Mouse (Mus musculus) kidney, embryonic 15.5 days (tissue): ENCODE data around the gene Axin2. TPM values are rescaled to one million over a fixed set of nuclear protein-coding genes. Genes with fewer than 3 reads are reported as not detected.

Source experiments
- ATAC-seq: fragments of 200-750 bp; cut with Nextera tagmentation; replicated peaks from 2 replicates; pipeline ENCODE4 v1.8.0; 2017; ENCODE audit warnings: moderate TSS enrichment; ENCODE audit not compliant: low FRiP score
- H3K27ac ChIP-seq: fragments of 300-500 bp; sonication (generic); 2 replicates; pipeline ENCODE4 v1.5.1; 2015; ENCODE audit warnings: mild to moderate bottlenecking, inconsistent platforms
- H3K27me3 ChIP-seq: fragments of 300-500 bp; sonication (generic); 2 replicates; pipeline ENCODE4 v1.6.1; 2015; ENCODE audit warnings: inconsistent platforms
- H3K36me3 ChIP-seq: fragments of 300-500 bp; sonication (generic); 2 replicates; pipeline ENCODE4 v1.6.1; 2015; ENCODE audit warnings: inconsistent platforms
- H3K4me1 ChIP-seq: fragments of 300-500 bp; sonication (generic); 2 replicates; pipeline ENCODE4 v1.6.1; 2015; ENCODE audit warnings: inconsistent platforms
- H3K4me2 ChIP-seq: fragments of 300-500 bp; sonication (generic); 2 replicates; pipeline ENCODE4 v1.6.1; 2015; ENCODE audit warnings: moderate library complexity, mild to moderate bottlenecking, inconsistent platforms
- H3K4me3 ChIP-seq: fragments of 300-500 bp; sonication (generic); replicated peaks from 2 replicates; pipeline ENCODE4 v1.5.1; 2015; ENCODE audit warnings: mild to moderate bottlenecking, inconsistent platforms
- H3K9ac ChIP-seq: fragments of 300-500 bp; sonication (generic); 2 replicates; pipeline ENCODE4 v1.6.1; 2015; ENCODE audit warnings: mild to moderate bottlenecking, inconsistent platforms
- H3K9me3 ChIP-seq: fragments of 300-500 bp; sonication (generic); replicated peaks from 2 replicates; pipeline ENCODE4 v1.6.1; 2016; ENCODE audit warnings: inconsistent platforms
- WGBS: fragments of 180-500 bp; shearing (Covaris S2); methylation state at CpG from one replicate; pipeline ENCODE4 v1.1.7; 2015; ENCODE audit warnings: mixed read lengths; 5-methylcytosine and 5-hydroxymethylcytosine counted together
- polyA plus RNA-seq: library from polyadenylated mRNA; unstranded; fragments of >200 nt; fragmentation: Nextera tagmentation; extraction: Ambion mirVana; gene quantifications from 2 replicates; pipeline ENCODE4 v1.2.1, GENCODE M21; 2015

The Axin2 gene
- polyA plus RNA-seq, 1 experiment from 2014 or later = 7.0 TPM

DNA sequence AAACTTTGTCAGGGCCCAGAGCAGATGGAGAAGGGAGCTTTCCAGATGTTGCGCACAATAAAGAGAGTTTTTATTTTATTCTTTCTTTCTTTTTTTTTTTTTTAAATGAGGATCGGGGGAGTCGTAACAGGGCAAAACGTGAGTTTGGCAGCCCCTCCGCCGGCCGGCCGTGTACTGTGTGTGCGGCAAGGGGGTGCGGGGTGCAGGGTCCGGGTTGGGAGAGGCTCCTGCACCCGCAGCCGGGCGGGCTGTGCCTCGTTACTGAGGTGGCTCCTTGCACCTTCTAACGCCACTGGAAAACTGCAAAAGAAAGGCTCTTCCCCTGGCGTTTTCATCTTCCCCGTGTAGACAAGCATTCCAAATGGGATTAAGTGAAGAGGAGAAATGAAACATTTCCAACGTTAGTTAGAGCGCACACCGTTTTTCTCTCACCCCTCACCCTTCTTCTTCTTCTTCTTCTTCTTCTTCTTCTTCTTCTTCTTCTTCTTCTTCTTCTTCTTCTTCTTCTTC lies 28.2 kb upstream of the Axin2 start:
- H3K27ac ChIP-seq = peak overlapping the region; percentile 85
- peak overlapping the region; percentile 64 for H3K4me2 ChIP-seq
- H3K36me3 ChIP-seq = no peaks in the 10 kb centered on the region
- no peak for ATAC-seq
- 4% methylated on average over 21 of the region's 21 CpGs for WGBS
- H3K9me3 ChIP-seq = no peaks in the 10 kb centered on the region
- peak overlapping the region; percentile 35 for H3K4me3 ChIP-seq
- peaks cover 5% of the 10 kb centered on the region; the same call in 1 of the 2 replicates for H3K27me3 ChIP-seq
- peaks cover 49% of the 10 kb centered on the region for H3K4me1 ChIP-seq
- H3K9ac ChIP-seq = peak overlapping the region; percentile 35

DNA sequence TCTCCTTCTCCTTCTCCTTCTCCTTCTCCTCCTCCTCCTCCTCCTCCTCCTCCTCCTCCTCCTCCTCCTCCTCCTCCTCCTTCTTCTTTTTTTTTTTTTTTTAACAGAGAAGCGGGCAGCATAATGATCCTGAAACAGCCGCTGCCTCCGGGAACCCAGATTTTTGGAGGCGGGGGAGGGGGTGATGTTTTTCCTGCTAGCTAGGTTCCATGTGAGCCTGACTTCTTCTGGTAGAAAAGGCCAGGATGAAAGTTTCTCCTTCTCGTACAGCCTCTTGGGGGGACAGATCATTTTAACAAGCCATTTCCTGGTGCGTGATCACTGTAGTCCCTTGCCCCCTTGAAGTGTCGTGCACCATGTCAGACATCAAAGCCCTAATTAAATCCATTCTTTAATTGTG lies 27.7 kb upstream of the Axin2 start:
- H3K9me3 ChIP-seq = no peaks in the 10 kb centered on the region
- H3K27ac ChIP-seq = no peak overlapping the region

GRCm38 (mm10) chr11:108893232-108893790 lies 26.8 kb upstream of the Axin2 start:
- Histone ChIP-seq H3K4me3 (no peak overlapping the region), H3K27ac (no peak overlapping the region), H3K9ac (no peak overlapping the region), H3K4me2 (no peak overlapping the region), H3K27me3 (peaks cover 5% of the 10 kb centered on the region; the same call in 1 of the 2 replicates), H3K9me3 (no peaks in the 10 kb centered on the region), H3K36me3 (no peaks in the 10 kb centered on the region), H3K4me1 (peaks cover 49% of the 10 kb centered on the region)
- WGBS = 54% methylated on average over 12 of the region's 12 CpGs
- no peak for ATAC-seq

More for the DNA sequence above, 27.7 kb upstream of the Axin2 start:
- H3K4me2 ChIP-seq = peak overlapping the region; percentile 41; the same call in 1 of the 2 replicates
- 0 out of 2 replicates have a peak overlapping the region, but pooled peaks have one; percentile 7 for H3K4me3 ChIP-seq
- 10% methylated on average over 6 of the region's 7 CpGs for WGBS
- peaks cover 49% of the 10 kb centered on the region for H3K4me1 ChIP-seq
- H3K36me3 ChIP-seq = no peaks in the 10 kb centered on the region
- H3K27me3 ChIP-seq = peaks cover 5% of the 10 kb centered on the region; the same call in 1 of the 2 replicates
- ATAC-seq = no peak
- no peak overlapping the region for H3K9ac ChIP-seq

- Histone ChIP-seq H3K9me3 (no peaks in the 10 kb centered on the region), H3K9ac (no peak overlapping the region), H3K4me3 (no peak overlapping the region), H3K4me2 (no peak overlapping the region), H3K4me1 (peaks cover 47% of the 10 kb centered on the region), H3K36me3 (no peaks in the 10 kb centered on the region), H3K27ac (no peak overlapping the region), H3K27me3 (peaks cover 5% of the 10 kb centered on the region; the same call in 1 of the 2 replicates)
- 49% methylated on average over 10 of the region's 10 CpGs for WGBS
- no peak for ATAC-seq
Observed at GRCm38 (mm10) chr11:108893855-108894510, 26.2 kb upstream of the Axin2 start.

DNA sequence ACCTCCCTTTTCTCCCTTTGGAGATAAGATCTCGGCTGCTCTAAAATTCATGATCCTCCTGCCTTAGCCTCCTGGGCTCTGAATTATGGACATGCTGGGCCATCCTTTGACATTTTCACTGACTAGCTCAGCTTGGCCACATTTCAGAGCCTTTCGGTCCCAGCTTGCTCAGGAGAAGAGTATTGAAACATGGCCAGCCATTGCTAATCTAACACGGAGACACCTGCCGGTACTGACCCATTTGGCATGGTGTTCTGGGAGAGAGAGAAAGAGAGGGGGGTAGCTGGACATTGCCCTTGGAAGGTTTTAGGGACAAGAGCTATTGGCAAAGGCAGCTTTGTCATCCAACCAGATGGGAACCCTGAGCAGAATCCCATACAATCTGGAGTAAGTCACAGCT lies 23.1 kb upstream of the Axin2 start:
- WGBS = 69% methylated on average over 4 of the region's 4 CpGs
- H3K4me3 ChIP-seq = no peak overlapping the region
- H3K27ac ChIP-seq = no peak overlapping the region
- H3K4me1 ChIP-seq = peaks cover 30% of the 10 kb centered on the region
- H3K27me3 ChIP-seq = peaks cover 5% of the 10 kb centered on the region; the same call in 1 of the 2 replicates
- no peak for ATAC-seq
- H3K36me3 ChIP-seq = no peaks in the 10 kb centered on the region
- no peak overlapping the region for H3K4me2 ChIP-seq
- H3K9me3 ChIP-seq = no peaks in the 10 kb centered on the region
- no peak overlapping the region for H3K9ac ChIP-seq

- WGBS = 74% methylated on average over 9 of the region's 9 CpGs
- Histone ChIP-seq H3K27me3 (peaks cover 5% of the 10 kb centered on the region; the same call in 1 of the 2 replicates), H3K36me3 (no peaks in the 10 kb centered on the region), H3K4me3 (no peak overlapping the region), H3K27ac (no peak overlapping the region), H3K9ac (no peak overlapping the region), H3K4me2 (no peak overlapping the region), H3K9me3 (no peaks in the 10 kb centered on the region), H3K4me1 (peaks cover 23% of the 10 kb centered on the region)
- ATAC-seq = no peak
Observed at GRCm38 (mm10) chr11:108898063-108898462, 22.1 kb upstream of the Axin2 start.

DNA sequence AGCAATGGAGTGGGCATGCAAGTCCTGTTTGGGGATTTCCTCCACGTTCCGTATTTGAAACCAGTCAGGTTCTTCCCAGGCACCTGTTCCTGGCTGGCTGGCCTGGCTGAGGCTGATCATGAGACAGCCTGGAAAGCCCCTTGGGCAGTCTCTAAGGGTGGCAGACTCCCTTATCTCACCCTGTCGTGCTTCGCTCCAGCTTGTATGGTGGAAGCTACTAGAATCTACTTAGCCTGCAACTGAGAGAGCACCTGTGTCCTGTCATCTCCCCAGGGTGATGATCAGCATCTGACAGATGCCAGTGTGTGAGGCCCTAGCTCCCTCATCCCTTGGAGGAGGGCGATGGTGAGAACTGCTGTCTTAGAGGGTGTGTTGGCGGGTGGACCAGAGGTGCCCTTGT lies 21.7 kb upstream of the Axin2 start:
- Histone ChIP-seq H3K9ac (no peak overlapping the region), H3K9me3 (no peaks in the 10 kb centered on the region), H3K4me2 (no peak overlapping the region), H3K4me3 (no peak overlapping the region), H3K27ac (no peak overlapping the region), H3K4me1 (peaks cover 19% of the 10 kb centered on the region), H3K36me3 (no peaks in the 10 kb centered on the region), H3K27me3 (peaks cover 1% of the 10 kb centered on the region; the same call in 1 of the 2 replicates)
- WGBS = 91% methylated on average over 6 of the region's 6 CpGs
- ATAC-seq = no peak

DNA sequence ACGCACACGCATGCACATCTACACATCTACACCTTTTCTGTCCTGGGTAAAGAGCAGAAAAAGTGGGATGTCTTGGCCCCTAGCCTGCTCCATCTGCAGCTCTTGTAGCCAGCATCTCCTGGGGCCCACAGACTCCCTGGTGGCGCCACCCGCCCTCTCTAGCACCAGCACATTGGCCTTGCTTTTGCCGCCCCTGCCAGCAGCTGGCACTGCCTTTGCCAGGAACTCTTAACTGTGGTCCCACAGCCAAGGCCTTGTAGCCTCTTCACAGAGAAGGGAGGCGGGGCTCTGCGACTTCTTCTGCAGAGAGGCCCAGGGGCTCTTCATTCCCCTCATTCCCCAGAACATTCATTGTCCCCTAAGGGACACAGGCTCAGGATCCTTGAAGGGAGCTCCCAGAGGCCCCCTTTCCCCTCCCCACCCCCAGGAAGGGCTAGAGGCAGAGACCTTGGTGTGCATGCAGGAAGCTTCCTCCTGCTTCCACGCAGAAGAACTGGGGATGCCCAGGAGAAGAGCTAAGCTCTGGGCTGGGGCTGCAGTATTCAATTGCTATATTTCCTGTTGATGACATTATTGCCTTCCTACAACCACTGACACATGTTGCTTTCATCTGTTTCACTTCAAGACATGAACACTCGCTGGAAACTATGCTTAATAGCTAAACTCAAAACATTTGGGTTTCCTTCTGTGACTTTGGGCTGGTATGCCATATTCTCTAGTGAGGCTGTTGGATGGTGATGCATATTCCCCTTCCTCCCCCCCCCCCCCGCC lies 19.2 kb upstream of the Axin2 start:
- Histone ChIP-seq H3K4me3 (no peak overlapping the region), H3K4me2 (no peak overlapping the region), H3K9ac (no peak overlapping the region), H3K4me1 (peaks cover 11% of the 10 kb centered on the region; the same call in 1 of the 2 replicates), H3K36me3 (no peaks in the 10 kb centered on the region), H3K27ac (no peak overlapping the region), H3K9me3 (no peaks in the 10 kb centered on the region), H3K27me3 (no peaks in the 10 kb centered on the region)
- 79% methylated on average over 10 of the region's 10 CpGs for WGBS
- no peak for ATAC-seq

DNA sequence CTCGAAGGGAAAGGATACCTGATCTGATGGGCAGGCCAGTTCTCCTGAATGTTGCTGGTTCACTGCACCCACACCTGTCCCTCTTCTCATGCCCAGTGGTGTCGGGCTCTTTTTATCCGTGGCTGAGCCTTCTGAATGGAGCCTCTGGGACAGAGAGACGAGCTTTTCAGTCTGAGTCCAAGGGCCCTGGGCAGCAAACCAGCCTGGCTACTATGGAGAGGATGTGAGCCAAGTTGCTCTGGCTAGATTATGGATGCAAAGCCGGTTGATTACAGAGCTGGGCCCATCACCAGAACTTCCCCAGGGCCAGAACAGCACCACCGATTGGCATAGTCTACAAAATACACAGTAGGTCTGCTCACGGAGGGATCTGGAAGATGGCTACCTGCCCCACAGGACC lies 18.5 kb upstream of the Axin2 start:
- ATAC-seq = no peak
- no peaks in the 10 kb centered on the region for H3K9me3 ChIP-seq
- H3K27ac ChIP-seq = no peak overlapping the region
- no peak overlapping the region for H3K9ac ChIP-seq
- H3K4me2 ChIP-seq = no peak overlapping the region
- WGBS = 57% methylated on average over 7 of the region's 7 CpGs
- no peaks in the 10 kb centered on the region for H3K27me3 ChIP-seq
- H3K4me3 ChIP-seq = no peak overlapping the region
- H3K36me3 ChIP-seq = no peaks in the 10 kb centered on the region
- H3K4me1 ChIP-seq = peaks cover 11% of the 10 kb centered on the region; the same call in 1 of the 2 replicates

- Histone ChIP-seq H3K9ac (no peak overlapping the region), H3K4me1 (peaks cover 11% of the 10 kb centered on the region; the same call in 1 of the 2 replicates), H3K27ac (no peak overlapping the region), H3K4me2 (no peak overlapping the region), H3K27me3 (no peaks in the 10 kb centered on the region), H3K4me3 (no peak overlapping the region), H3K9me3 (no peaks in the 10 kb centered on the region), H3K36me3 (no peaks in the 10 kb centered on the region)
- 50% methylated on average over 4 of the region's 4 CpGs for WGBS
- ATAC-seq = 0 out of 2 replicates have a peak, but pooled peaks have one; percentile 55
Observed at GRCm38 (mm10) chr11:108902303-108902702, 17.8 kb upstream of the Axin2 start.

- no peak overlapping the region for H3K27ac ChIP-seq
- H3K4me2 ChIP-seq = no peak overlapping the region
- H3K36me3 ChIP-seq = no peaks in the 10 kb centered on the region
- H3K27me3 ChIP-seq = 0 out of 2 replicates have a peak, but pooled peaks cover 11% of the 10 kb centered on the region
- H3K4me1 ChIP-seq = peaks cover 28% of the 10 kb centered on the region
- H3K4me3 ChIP-seq = no peak overlapping the region
- H3K9ac ChIP-seq = no peak overlapping the region
- 47% methylated on average over 7 of the region's 7 CpGs for WGBS
- no peaks in the 10 kb centered on the region for H3K9me3 ChIP-seq
- ATAC-seq = no peak
Observed at GRCm38 (mm10) chr11:108906590-108907254, 13.4 kb upstream of the Axin2 start.
